Mouse (Mus musculus): Measurements from ENCODE around the gene Gm28043. TPM values are rescaled to one million over a fixed set of nuclear protein-coding genes. Genes with fewer than 3 reads are reported as not detected.

Gene Gm28043
- 2.3 and 2.9 TPM in 2 replicates for polyA plus RNA-seq (2014; fragmentation: Nextera tagmentation; extraction: Ambion mirVana)

- ATAC-seq (replicated peaks; ENCODE audit: insufficient number of reproducible peaks, low FRiP score, low TSS enrichment) = peak; percentile 87
- Histone ChIP-seq H3K9ac (ENCODE audit: low read depth, low read length) (peak within 1 kb of the TSS; percentile 96), H3K4me1 (ENCODE audit: control insufficient read depth, insufficient read depth, low read length) (peaks cover 24% of the 10 kb centered on the region), H3K36me3 (ENCODE audit: control insufficient read depth, insufficient read depth, low read length) (no peaks in the 10 kb centered on the region), H3K4me2 (peak within 1 kb of the TSS; percentile 91), H3K9me3 (replicated peaks; ENCODE audit: control insufficient read depth, low read length) (no peaks in the 10 kb centered on the region), H3K27me3 (ENCODE audit: control insufficient read depth, insufficient read depth, low read length) (no peaks in the 10 kb centered on the region), H3K4me3 (ENCODE audit: low read depth, low read length) (peak within 1 kb of the TSS; percentile 92), H3K27ac (ENCODE audit: low read depth, low read length) (peak within 1 kb of the TSS; percentile 93)
- 1% methylated on average over 52 of the region's 52 CpGs for WGBS (ENCODE audit: insufficient replicate concordance)
These were observed at the start of gene Gm28043, which contains the start of gene Rnf8 for GRCm38 (mm10) chr17:29614115-29615023. Gene Gm28043 (plus strand): TSS chr17:29614876. Gene Rnf8 (plus strand): TSS chr17:29614790.

DNA sequence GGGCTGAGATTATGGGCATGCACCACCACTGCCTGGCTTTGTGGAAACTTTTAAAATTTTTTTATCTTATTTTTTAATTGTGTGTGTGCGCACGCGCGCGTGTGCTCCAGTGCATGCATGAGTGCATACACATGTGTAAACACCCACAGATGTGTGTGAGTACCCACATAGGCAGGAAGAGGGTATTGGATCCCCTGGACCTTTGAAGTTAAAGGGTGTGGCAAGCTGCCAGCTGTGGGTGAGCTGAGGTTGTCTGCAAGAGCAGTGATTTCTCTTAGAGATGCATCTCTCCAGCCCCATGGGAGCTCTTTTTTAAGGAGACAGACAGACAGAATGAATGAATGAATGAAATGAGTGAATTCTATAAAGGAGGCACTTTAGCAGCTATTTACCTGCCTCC lies 49.2 kb upstream of the Gm28043 start:
- ATAC-seq (replicated peaks; ENCODE audit: insufficient number of reproducible peaks, low FRiP score, low TSS enrichment) = no peak
- 95% methylated on average over 5 of the region's 5 CpGs for WGBS (ENCODE audit: insufficient replicate concordance)
- H3K27me3 ChIP-seq (ENCODE audit: control insufficient read depth, insufficient read depth, low read length) = no peaks in the 10 kb centered on the region
- H3K4me2 ChIP-seq = no peak overlapping the region
- H3K27ac ChIP-seq (ENCODE audit: low read depth, low read length) = no peak overlapping the region
- H3K36me3 ChIP-seq (ENCODE audit: control insufficient read depth, insufficient read depth, low read length) = peaks cover 8% of the 10 kb centered on the region
- no peaks in the 10 kb centered on the region for H3K4me1 ChIP-seq (ENCODE audit: control insufficient read depth, insufficient read depth, low read length)
- no peak overlapping the region for H3K9ac ChIP-seq (ENCODE audit: low read depth, low read length)
- no peak overlapping the region for H3K4me3 ChIP-seq (ENCODE audit: low read depth, low read length)
- H3K9me3 ChIP-seq (replicated peaks; ENCODE audit: control insufficient read depth, low read length) = no peaks in the 10 kb centered on the region

DNA sequence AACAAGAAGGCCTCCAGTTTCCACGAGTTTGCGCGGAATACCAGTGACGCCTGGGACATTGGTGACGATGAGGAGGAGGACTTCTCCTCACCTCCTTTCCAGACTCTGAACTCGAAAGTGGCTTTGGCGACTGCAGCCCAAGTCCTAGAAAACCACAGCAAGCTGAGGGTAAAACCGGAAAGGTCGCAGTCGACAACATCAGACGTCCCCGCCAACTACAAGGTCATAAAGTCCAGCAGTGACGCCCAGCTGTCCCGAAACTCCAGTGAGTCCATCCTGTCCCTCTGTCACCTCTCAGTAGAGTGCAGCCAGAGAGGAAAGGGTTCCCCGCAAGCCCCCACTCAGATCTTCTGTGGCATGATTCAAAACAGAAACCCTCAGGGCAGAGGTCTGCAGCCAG lies 46.2 kb upstream of the Gm28043 start:
- no peak overlapping the region for H3K9ac ChIP-seq (ENCODE audit: low read depth, low read length)
- peaks cover 24% of the 10 kb centered on the region for H3K36me3 ChIP-seq (ENCODE audit: control insufficient read depth, insufficient read depth, low read length)
- H3K4me3 ChIP-seq (ENCODE audit: low read depth, low read length) = no peak overlapping the region
- no peak overlapping the region for H3K4me2 ChIP-seq
- no peak for ATAC-seq (replicated peaks; ENCODE audit: insufficient number of reproducible peaks, low FRiP score, low TSS enrichment)
- H3K4me1 ChIP-seq (ENCODE audit: control insufficient read depth, insufficient read depth, low read length) = no peaks in the 10 kb centered on the region
- no peak overlapping the region for H3K27ac ChIP-seq (ENCODE audit: low read depth, low read length)
- H3K9me3 ChIP-seq (replicated peaks; ENCODE audit: control insufficient read depth, low read length) = no peaks in the 10 kb centered on the region
- no peaks in the 10 kb centered on the region for H3K27me3 ChIP-seq (ENCODE audit: control insufficient read depth, insufficient read depth, low read length)
- WGBS (ENCODE audit: insufficient replicate concordance) = 83% methylated on average over 15 of the region's 15 CpGs

GRCm38 (mm10) chr17:29569831-29570230 lies 44.8 kb upstream of the Gm28043 start:
- H3K9me3 ChIP-seq (replicated peaks; ENCODE audit: control insufficient read depth, low read length) = no peaks in the 10 kb centered on the region
- H3K36me3 ChIP-seq (ENCODE audit: control insufficient read depth, insufficient read depth, low read length) = peaks cover 24% of the 10 kb centered on the region
- ATAC-seq (replicated peaks; ENCODE audit: insufficient number of reproducible peaks, low FRiP score, low TSS enrichment) = no peak
- no peak overlapping the region for H3K27ac ChIP-seq (ENCODE audit: low read depth, low read length)
- no peak overlapping the region for H3K4me2 ChIP-seq
- H3K4me1 ChIP-seq (ENCODE audit: control insufficient read depth, insufficient read depth, low read length) = no peaks in the 10 kb centered on the region
- no peak overlapping the region for H3K9ac ChIP-seq (ENCODE audit: low read depth, low read length)
- WGBS (ENCODE audit: insufficient replicate concordance) = 82% methylated on average over 6 of the region's 6 CpGs
- H3K27me3 ChIP-seq (ENCODE audit: control insufficient read depth, insufficient read depth, low read length) = no peaks in the 10 kb centered on the region
- H3K4me3 ChIP-seq (ENCODE audit: low read depth, low read length) = no peak overlapping the region

- ATAC-seq (replicated peaks; ENCODE audit: insufficient number of reproducible peaks, low FRiP score, low TSS enrichment) = no peak
- no peaks in the 10 kb centered on the region for H3K27me3 ChIP-seq (ENCODE audit: control insufficient read depth, insufficient read depth, low read length)
- H3K4me1 ChIP-seq (ENCODE audit: control insufficient read depth, insufficient read depth, low read length) = no peaks in the 10 kb centered on the region
- 72% methylated on average over 4 of the region's 4 CpGs for WGBS (ENCODE audit: insufficient replicate concordance)
- no peak overlapping the region for H3K4me3 ChIP-seq (ENCODE audit: low read depth, low read length)
- no peaks in the 10 kb centered on the region for H3K9me3 ChIP-seq (replicated peaks; ENCODE audit: control insufficient read depth, low read length)
- peaks cover 12% of the 10 kb centered on the region for H3K36me3 ChIP-seq (ENCODE audit: control insufficient read depth, insufficient read depth, low read length)
- H3K27ac ChIP-seq (ENCODE audit: low read depth, low read length) = no peak overlapping the region
- no peak overlapping the region for H3K4me2 ChIP-seq
- H3K9ac ChIP-seq (ENCODE audit: low read depth, low read length) = no peak overlapping the region
These were observed 35.0 kb upstream of the Gm28043 start for GRCm38 (mm10) chr17:29579579-29580126.

- WGBS (ENCODE audit: insufficient replicate concordance) = 77% methylated on average over 5 of the region's 5 CpGs
- H3K36me3 ChIP-seq (ENCODE audit: control insufficient read depth, insufficient read depth, low read length) = peaks cover 14% of the 10 kb centered on the region
- H3K27me3 ChIP-seq (ENCODE audit: control insufficient read depth, insufficient read depth, low read length) = no peaks in the 10 kb centered on the region
- H3K4me2 ChIP-seq = no peak overlapping the region
- no peak overlapping the region for H3K4me3 ChIP-seq (ENCODE audit: low read depth, low read length)
- ATAC-seq (replicated peaks; ENCODE audit: insufficient number of reproducible peaks, low FRiP score, low TSS enrichment) = no peak
- H3K4me1 ChIP-seq (ENCODE audit: control insufficient read depth, insufficient read depth, low read length) = no peaks in the 10 kb centered on the region
- H3K9ac ChIP-seq (ENCODE audit: low read depth, low read length) = no peak overlapping the region
- no peaks in the 10 kb centered on the region for H3K9me3 ChIP-seq (replicated peaks; ENCODE audit: control insufficient read depth, low read length)
- no peak overlapping the region for H3K27ac ChIP-seq (ENCODE audit: low read depth, low read length)
These were observed 31.1 kb upstream of the Gm28043 start for GRCm38 (mm10) chr17:29583569-29583968.

DNA sequence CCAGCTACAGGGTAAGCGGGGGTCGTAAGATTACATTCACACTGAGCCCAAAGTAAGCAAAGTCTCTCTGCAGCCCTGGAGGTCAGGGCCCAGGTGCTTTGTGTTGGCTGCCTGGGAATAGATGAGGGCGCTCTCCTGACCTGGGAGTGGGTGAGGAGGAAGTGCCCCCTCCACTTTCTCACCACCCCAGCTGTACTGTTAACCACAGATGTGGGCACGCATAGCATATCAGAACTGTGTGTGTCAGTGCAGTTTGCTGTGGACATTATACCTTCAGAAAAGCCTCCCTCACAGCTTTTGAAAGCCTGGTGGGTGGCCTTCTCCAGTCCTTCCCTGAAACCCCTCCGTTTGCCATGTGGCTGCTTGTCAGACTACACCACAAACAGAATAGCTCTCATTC lies 30.4 kb upstream of the Gm28043 start:
- Histone ChIP-seq H3K9ac (ENCODE audit: low read depth, low read length) (no peak overlapping the region), H3K4me1 (ENCODE audit: control insufficient read depth, insufficient read depth, low read length) (peaks cover 4% of the 10 kb centered on the region), H3K27me3 (ENCODE audit: control insufficient read depth, insufficient read depth, low read length) (no peaks in the 10 kb centered on the region), H3K4me2 (no peak overlapping the region), H3K27ac (ENCODE audit: low read depth, low read length) (no peak overlapping the region), H3K4me3 (ENCODE audit: low read depth, low read length) (no peak overlapping the region), H3K36me3 (ENCODE audit: control insufficient read depth, insufficient read depth, low read length) (peaks cover 11% of the 10 kb centered on the region), H3K9me3 (replicated peaks; ENCODE audit: control insufficient read depth, low read length) (no peaks in the 10 kb centered on the region)
- 69% methylated on average over 5 of the region's 5 CpGs for WGBS (ENCODE audit: insufficient replicate concordance)
- no peak for ATAC-seq (replicated peaks; ENCODE audit: insufficient number of reproducible peaks, low FRiP score, low TSS enrichment)

DNA sequence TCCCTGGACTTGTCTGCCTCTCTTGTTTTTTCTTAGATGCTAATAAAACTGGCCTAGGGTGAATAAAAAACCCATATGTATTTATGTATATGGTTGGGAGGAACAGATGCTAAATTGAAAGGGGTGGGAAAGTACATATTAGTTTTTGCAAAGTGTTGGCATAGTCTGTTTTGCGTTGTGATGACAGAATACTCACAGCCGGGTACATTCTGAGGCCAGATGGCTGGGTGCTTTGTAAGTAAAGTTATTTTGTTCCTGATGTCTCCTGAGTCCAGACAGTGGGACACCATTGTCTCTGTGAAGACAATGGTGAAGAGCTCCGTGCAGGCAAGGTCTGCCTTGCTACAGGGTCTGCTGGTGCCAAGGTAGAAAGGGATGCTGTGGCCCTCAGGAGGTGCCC lies 29.9 kb upstream of the Gm28043 start:
- no peaks in the 10 kb centered on the region for H3K27me3 ChIP-seq (ENCODE audit: control insufficient read depth, insufficient read depth, low read length)
- peaks cover 7% of the 10 kb centered on the region for H3K36me3 ChIP-seq (ENCODE audit: control insufficient read depth, insufficient read depth, low read length)
- no peak overlapping the region for H3K27ac ChIP-seq (ENCODE audit: low read depth, low read length)
- H3K4me3 ChIP-seq (ENCODE audit: low read depth, low read length) = no peak overlapping the region
- H3K9ac ChIP-seq (ENCODE audit: low read depth, low read length) = no peak overlapping the region
- H3K4me2 ChIP-seq = no peak overlapping the region
- H3K4me1 ChIP-seq (ENCODE audit: control insufficient read depth, insufficient read depth, low read length) = peaks cover 9% of the 10 kb centered on the region
- no peak for ATAC-seq (replicated peaks; ENCODE audit: insufficient number of reproducible peaks, low FRiP score, low TSS enrichment)
- 85% methylated on average over 3 of the region's 3 CpGs for WGBS (ENCODE audit: insufficient replicate concordance)
- no peaks in the 10 kb centered on the region for H3K9me3 ChIP-seq (replicated peaks; ENCODE audit: control insufficient read depth, low read length)
